Mouse (Mus musculus) spleen, embryonic (tissue): ENCODE data around the gene Tec.

Experiments used
- CTCF ChIA-PET: fragments of 350-600 bp; sonication (Branson Sonifier 250); formaldehyde crosslinking; loops from one replicate; lab custom pipeline; 2022; lab: Charles Lee

Tec gene

DNA sequence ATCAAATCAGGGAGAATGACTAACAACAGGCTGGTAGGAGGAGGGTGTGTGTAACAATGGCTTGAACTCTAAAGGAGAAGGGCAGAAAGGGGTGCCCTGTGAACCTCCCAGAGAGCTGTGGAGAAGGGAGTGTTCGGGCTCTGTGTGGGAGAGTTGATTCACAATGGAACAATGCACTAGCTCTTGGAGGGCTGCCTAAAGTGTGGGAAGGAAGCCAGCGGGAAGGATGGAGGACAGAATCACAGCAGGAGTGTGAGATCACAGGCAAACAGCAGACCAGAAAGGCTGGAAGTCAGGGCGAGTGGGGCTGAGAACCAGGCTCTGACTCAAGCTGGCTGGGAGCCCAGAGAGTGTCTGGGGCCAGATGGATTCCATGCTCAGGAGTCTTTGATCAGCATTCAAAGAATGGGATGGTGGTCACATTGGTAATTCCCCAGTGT, 12.6 kb downstream of the Tec start:
- CTCF ChIA-PET = no interaction called here

GRCm38 (mm10) chr5:72854141-72854990, 13.9 kb downstream of the Tec start:
- CTCF ChIA-PET = no interaction called here

DNA sequence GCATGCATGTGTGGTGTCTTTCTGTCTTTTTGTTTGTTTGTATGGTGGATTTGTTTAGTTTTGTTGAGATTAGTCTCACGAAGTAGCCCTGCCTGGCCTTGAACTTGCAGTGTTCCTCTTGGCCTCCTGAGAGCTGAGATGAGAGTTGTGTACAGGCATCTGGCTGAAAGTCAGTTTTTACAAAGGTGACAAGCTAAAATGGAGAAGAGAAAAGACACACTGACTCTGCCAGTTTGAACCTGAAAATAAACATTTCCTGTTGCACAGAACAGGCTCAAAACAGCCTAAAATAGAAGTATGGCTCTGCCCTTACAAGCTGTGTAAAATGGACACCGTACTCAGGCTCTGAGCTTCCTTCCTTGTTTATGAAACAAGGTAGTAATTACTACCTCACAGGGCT, 14.9 kb downstream of the Tec start:
- CTCF ChIA-PET = interaction anchor here (0.7 kb wide), 1 partner anchor 60 kb away, joined by 3 read pairs; no protein-coding TSS in a partner anchor

DNA sequence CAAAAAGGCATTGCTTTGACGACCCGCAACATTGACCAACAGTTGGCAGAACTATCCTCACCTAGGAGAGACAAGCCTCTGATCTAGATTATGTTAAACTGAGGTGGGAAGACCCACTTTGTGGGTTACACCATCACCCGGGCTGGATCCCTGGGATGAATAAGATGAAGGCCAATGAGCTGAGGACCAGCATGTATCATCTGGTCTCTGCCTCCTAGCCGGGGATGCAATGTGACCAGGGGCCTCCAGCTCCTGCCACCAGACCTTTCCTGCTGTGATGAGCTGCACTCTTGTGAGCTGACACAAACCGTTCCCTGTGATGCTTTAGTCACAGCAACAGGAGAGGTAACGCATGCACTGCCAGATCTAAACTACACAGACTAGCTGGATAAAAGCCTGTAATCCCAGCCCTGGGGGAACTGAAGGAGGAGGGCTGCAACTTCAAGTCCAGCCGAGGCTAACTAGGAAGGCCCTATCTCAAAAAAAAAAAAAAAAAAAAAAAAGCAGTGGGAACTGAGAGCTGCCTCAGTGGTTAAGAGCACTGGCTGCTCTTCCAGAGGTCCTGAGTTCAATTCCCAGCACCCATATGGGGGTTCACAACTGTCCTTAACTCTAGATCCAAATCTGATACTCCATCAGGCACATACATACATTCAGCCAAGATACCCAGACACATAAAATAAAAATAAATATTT, 15.8 kb downstream of the Tec start:
- CTCF ChIA-PET = interaction anchor here (0.6 kb wide), 1 partner anchor 408 kb away, joined by 4 read pairs; no protein-coding TSS in a partner anchor

DNA sequence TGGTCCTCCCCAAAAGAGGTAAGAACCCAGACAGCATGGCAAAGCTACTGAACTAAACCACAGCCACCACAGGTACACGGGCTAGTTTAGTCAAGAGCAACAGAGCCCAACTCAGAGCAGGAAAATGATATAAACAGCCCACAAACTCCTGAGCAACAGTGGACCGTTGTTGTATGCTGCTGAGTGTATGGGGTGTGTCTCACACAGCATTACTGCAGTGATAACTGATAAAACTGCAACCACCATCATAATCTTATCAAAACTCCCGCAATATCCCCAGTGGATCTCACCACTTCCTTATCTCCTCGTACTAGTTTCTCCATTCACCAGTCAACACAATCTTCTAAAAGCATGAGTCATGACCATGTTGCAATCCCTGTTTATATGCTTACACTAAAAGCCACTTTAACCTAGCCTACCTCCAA, 16.6 kb downstream of the Tec start:
- CTCF ChIA-PET = interaction anchor here (0.6 kb wide), 1 partner anchor 407 kb away, joined by 4 read pairs; no protein-coding TSS in a partner anchor

DNA sequence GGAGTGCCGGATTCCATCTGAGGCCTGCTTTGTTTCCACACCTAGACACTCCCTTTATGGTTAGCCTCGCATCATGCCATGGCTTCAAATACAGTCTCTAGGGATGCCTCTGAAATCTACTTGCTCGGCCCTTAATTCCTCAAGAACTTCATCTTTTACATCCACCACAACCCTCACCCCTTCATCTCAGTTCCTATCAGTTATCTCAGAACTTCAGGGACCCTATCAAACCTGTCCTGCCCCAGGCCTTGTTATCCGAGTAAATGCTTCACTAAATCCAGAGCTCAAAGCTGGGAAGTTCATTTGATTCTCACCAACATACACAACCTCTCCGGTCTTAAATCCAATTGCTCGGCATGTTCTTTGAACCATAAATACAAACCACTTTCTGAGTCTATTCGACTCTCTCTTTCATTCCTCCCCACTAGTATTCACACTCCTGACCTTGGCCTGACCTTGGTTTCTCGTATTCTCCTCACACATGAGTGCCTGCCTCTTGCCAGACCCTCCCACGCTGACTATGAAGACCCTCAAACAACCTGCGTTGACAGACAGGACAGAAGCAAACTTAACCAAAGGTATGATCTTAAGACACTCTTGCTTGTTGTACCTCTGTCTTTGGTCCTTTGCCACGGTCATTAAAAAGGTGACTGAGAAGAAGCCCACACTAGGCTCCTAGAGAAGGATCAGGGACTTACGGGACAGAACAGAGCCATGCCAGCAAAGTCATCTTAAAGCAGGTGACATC, 17.2 kb downstream of the Tec start:
- CTCF ChIA-PET = no interaction called here

GRCm38 (mm10) chr5:72848889-72849435, 19.3 kb downstream of the Tec start:
- CTCF ChIA-PET = no interaction called here

DNA sequence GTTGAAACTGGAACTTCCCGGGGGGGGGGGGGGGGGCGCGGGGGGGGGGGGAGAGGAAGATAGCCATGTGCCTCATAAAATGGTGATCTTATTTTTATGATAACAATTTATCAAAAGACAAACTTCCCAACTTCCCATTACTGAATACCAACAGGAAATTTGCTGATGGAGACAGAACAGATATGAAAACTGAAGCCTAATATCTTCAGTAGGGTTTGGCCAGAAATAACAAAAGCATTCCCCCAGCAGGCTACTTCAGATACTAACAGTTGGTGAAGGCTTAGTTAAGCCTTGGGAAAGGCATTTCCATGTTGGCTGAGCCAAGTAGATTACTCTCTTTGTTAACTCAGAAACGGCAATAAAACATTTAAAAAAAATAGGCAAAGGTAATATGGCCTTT, 21.6 kb downstream of the Tec start:
- CTCF ChIA-PET = no interaction called here

- CTCF ChIA-PET = no interaction called here
These were observed 22.2 kb downstream of the Tec start for GRCm38 (mm10) chr5:72845928-72846630.

DNA sequence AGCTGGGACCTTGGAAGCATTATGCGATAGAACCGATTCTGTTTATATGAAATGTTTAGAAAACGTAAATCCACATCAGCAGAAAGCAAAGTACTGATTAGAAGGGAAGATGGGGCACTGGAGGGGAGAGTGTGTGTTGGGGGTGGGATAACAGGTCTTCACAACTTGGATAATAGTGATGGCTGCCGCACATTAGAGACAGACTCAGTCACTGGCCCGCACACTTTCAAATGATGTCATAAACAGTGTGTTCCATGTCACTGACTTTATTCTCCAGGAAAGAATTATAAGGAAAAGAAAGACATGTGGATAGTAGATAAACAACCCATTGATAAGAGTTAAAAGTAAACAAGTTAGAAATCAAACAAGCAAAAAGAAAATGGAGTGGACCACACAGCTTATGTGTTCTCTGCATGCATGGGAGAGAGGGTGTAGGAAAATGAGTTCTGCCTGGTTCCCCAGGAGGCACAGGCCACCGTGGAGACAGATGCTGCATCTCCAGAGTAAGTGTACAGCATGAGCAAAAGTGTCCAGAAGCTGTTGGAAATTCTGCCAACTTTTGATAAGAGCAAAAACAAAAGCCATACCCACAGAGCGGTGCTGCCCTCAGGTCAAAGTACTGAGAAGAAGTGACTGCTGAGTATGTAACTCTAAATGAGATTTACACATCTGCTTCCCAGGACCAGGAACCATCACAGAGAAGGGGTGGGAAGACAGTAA, 23.3 kb downstream of the Tec start:
- CTCF ChIA-PET = interaction anchor here (1.1 kb wide), 1 partner anchor 18 kb away, joined by 3 read pairs; no protein-coding TSS in a partner anchor

- CTCF ChIA-PET = interaction anchor here (0.6 to 1.1 kb wide), 3 partner anchors 17 to 139 kb away, joined by 3 to 6 read pairs (median 4); partner anchors contain the start of gene Tec
These were observed 24.0 kb downstream of the Tec start for GRCm38 (mm10) chr5:72844294-72844693.

DNA sequence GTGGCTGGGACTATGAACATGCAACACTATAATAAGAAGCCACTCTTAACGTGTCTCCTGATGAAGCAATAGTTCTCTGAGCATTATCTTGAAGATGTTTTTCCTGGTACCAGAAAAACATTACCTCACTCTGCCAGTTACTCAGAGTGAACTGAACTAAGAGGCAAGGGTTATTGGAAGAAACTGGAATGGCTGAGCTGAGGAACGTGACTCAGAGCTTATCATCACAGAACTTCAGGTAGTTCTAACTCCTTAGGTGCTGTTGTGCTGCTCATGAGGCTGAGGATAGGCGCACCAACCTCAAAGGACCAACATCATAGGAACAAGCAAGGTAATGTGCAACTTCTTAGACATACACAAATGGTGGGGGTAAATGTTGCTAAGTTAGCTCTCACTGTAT, 28.6 kb downstream of the Tec start:
- CTCF ChIA-PET = interaction anchor here (0.7 kb wide), 1 partner anchor 17 kb away, joined by 3 read pairs; no protein-coding TSS in a partner anchor

- CTCF ChIA-PET = interaction anchor here (0.7 kb wide), 1 partner anchor 16 kb away, joined by 3 read pairs; no protein-coding TSS in a partner anchor
These were observed 29.3 kb downstream of the Tec start for GRCm38 (mm10) chr5:72838976-72839375.

GRCm38 (mm10) chr5:72835656-72836055, 32.6 kb downstream of the Tec start:
- CTCF ChIA-PET = no interaction called here

DNA sequence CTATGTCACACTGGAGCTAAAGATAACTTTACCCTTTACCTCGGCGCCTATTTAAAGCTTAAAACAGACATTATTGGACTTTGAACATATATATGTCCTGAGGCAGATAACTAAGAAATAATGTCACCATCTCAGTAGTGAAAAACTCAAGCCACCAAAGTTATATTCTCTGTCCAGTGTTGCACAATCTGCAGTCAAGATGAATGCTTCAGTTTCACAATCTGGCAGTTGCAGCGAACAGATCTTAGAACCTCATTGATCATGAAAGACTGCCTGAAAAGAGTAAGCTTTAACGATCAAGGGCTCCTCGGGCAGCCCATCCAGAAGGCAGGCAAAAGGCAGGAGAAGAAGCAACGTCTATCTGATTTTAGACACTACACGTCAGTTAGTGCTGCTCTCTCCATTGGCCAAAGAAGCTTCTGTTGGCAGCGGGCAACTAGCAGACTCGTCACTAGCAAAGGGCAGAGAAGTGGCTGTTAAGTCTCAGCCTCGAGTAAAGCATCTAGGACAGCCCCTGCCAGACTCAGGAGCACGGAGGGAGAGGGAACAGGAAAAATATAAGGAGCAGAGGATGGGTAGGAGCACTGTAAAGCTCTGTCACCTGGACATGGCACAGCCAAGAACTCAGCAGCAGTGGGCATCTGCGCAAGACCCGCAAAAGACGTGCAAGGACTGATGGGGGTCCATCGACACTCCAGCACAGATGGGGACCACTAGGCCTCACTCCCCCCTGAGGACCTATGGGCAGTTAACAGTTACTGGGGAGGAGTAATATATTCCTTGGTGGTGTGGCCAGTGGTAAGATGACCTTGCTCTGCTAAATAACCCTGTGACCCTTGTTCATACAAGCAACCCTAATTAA, 35.1 kb downstream of the Tec start:
- CTCF ChIA-PET = no interaction called here

GRCm38 (mm10) chr5:72832191-72832590, 36.1 kb downstream of the Tec start:
- CTCF ChIA-PET = no interaction called here

DNA sequence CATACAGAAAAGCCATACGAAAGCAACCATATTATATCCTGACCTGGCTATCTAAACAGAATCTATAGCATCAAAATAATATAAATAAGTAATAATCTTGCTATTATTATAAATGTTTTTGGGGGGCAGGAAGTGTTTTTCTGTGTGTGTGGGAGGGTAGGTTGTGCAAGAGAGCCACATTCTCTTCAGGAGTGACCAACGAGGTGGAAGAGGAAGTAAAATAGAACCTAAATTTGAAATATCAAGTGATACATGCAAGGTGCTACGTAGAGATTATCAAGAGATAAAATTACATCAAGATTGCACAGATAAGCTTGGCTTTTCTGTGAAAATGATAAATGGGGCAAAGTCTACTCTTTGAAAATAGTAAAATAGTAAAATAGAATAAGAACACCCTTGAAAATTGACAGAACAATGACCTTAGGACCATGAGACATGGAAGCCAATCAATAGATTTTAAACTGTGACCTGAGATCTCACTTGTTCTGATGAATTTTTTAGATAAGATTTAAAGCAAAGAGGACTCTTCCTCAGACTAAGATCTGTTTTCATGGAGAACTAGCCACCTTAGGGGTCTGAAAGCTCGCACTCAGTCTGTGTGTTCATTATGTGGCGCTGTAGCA, 37.2 kb downstream of the Tec start:
- CTCF ChIA-PET = interaction anchor here (0.5 kb wide), 1 partner anchor 56 kb away, joined by 3 read pairs; no protein-coding TSS in a partner anchor

DNA sequence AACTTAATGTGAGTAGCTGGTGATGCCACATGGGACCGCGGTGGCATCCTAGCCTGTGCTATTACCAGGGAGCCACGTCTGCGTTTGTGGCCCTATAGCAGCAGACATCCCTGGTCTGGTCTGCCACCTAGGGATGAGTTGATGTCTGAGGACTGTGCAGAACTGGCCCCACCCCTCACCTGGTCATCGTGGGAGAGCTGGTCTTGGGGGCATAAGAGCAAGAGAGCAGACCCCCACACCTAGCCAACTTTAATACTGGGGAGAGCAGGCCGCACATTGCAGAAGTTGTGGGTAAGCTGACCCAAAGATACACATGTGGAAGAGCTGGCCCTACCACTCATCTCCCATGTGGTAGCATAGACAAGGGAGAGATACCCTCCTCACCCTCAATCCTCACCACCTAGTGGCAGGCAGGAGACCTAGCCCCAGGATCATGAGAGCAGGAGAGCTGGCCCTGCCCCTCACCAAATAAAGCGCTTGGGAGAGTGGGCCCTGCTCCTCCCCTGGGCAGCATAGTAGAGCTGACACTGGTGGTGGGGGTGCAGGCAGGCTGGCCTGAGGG, 38.7 kb downstream of the Tec start:
- CTCF ChIA-PET = interaction anchor here (1.0 kb wide), 1 partner anchor 65 kb away, joined by 12 read pairs; no protein-coding TSS in a partner anchor
